Mouse (Mus musculus) G1E (cell line): ENCODE data around the gene Zbtb43. TPM values are rescaled to one million over a fixed set of nuclear protein-coding genes. Genes with fewer than 3 reads are reported as not detected.

ENCODE experiments used
- ATAC-seq: 2 replicates; pipeline ENCODE4 v1.8.0; 2016; ENCODE audit warnings: mild to moderate bottlenecking; ENCODE audit not compliant: insufficient number of reproducible peaks, poor library complexity, low FRiP score, severe bottlenecking; ENCODE audit errors: extremely low read depth
- DNase-seq: peaks from one replicate; pipeline ENCODE4 v3.0.0; 2012; ENCODE audit warnings: low spot score
- H3K27me3 ChIP-seq: 2 replicates; pipeline ENCODE4 v1.6.1; 2012; ENCODE audit warnings: mild to moderate bottlenecking, low read length, inconsistent platforms; ENCODE audit not compliant: insufficient read depth
- H3K36me3 ChIP-seq: replicated peaks from 2 replicates; pipeline ENCODE3; 2012; ENCODE audit warnings: mild to moderate bottlenecking, inconsistent platforms
- H3K4me1 ChIP-seq: 2 replicates; pipeline ENCODE4 v1.6.1; 2012; ENCODE audit warnings: low read depth, low read length, inconsistent platforms, mixed read lengths; ENCODE audit not compliant: insufficient read depth
- H3K4me3 ChIP-seq: 2 replicates; pipeline ENCODE4 v1.5.1; 2012; ENCODE audit warnings: low read depth, mild to moderate bottlenecking, inconsistent platforms, low read length, moderate library complexity, mixed read lengths
- H3K9me3 ChIP-seq: replicated peaks from 2 replicates; pipeline ENCODE4 v1.6.1; 2012; ENCODE audit warnings: inconsistent platforms
- CTCF ChIP-seq: IDR thresholded peaks from 2 replicates; pipeline ENCODE4 v1.5.1; 2012; ENCODE audit warnings: low read depth, low read length, inconsistent platforms, mixed read lengths
- GATA1 ChIP-seq: IDR thresholded peaks from 2 replicates; pipeline ENCODE4 v1.6.1; 2012; ENCODE audit warnings: borderline replicate concordance, low read length, inconsistent platforms, mixed read lengths
- GATA2 ChIP-seq: IDR thresholded peaks from 2 replicates; pipeline ENCODE4 v1.6.1; 2012; ENCODE audit warnings: low read depth, low read length, inconsistent platforms, borderline replicate concordance
- POLR2AphosphoS5 ChIP-seq: IDR thresholded peaks from 2 replicates; pipeline ENCODE4 v1.6.1; 2012; ENCODE audit warnings: low read depth, low read length, inconsistent platforms; ENCODE audit not compliant: insufficient replicate concordance
- TAL1 ChIP-seq: conservative IDR thresholded peaks from 2 replicates; pipeline ENCODE4 v1.6.1; 2012; ENCODE audit warnings: low read depth, low read length, inconsistent platforms, mixed read lengths
- polyA plus RNA-seq: library from polyadenylated mRNA; stranded (reverse); fragments of >175 nt; gene quantifications from 2 replicates; pipeline ENCODE4 v1.2.3, GENCODE M21; 2012
- total RNA-seq, 2 experiments: library from RNA; stranded (forward) in 1 of 2; stranded (reverse) in 1 of 2; fragments of 200-1000 nt in 1 of 2; fragments of >200 nt in 1 of 2; fragmentation: Nextera tagmentation in 1 of 2; gene quantifications; 2 replicates each; pipeline ENCODE4 v1.2.3; 2014 to 2017

The Zbtb43 gene
- total and polyA plus RNA-seq, 3 experiments: 3.6 to 22.6 (median 13.2) TPM

- H3K4me1 ChIP-seq: peaks cover 14% of the 10 kb centered on the region
- H3K36me3 ChIP-seq: peaks cover 94% of the 10 kb centered on the region
- no peak for DNase-seq
These were observed 11.7 kb downstream of the Zbtb43 start for GRCm38 (mm10) chr2:33456696-33457095.

GRCm38 (mm10) chr2:33456242-33456641 lies 12.1 kb downstream of the Zbtb43 start:
- H3K4me1 ChIP-seq: peaks cover 16% of the 10 kb centered on the region
- no peak overlapping the region for H3K4me3 ChIP-seq
- DNase-seq (no peak), ATAC-seq (no peak)
- H3K36me3 ChIP-seq: peaks cover 94% of the 10 kb centered on the region
- no peaks in the 10 kb centered on the region for H3K27me3 ChIP-seq
- TF ChIP-seq POLR2AphosphoS5 (no peak), GATA2 (no peak), GATA1 (no peak), TAL1 (no peak), CTCF (no peak)
- no peaks in the 10 kb centered on the region for H3K9me3 ChIP-seq

More at GRCm38 (mm10) chr2:33456696-33457095, 11.7 kb downstream of the Zbtb43 start:
- Histone ChIP-seq H3K4me3 (no peak overlapping the region), H3K9me3 (no peaks in the 10 kb centered on the region), H3K27me3 (no peaks in the 10 kb centered on the region)
- no peak for ATAC-seq
- TF ChIP-seq TAL1 (no peak), GATA2 (no peak), GATA1 (no peak), POLR2AphosphoS5 (no peak), CTCF (no peak)

DNA sequence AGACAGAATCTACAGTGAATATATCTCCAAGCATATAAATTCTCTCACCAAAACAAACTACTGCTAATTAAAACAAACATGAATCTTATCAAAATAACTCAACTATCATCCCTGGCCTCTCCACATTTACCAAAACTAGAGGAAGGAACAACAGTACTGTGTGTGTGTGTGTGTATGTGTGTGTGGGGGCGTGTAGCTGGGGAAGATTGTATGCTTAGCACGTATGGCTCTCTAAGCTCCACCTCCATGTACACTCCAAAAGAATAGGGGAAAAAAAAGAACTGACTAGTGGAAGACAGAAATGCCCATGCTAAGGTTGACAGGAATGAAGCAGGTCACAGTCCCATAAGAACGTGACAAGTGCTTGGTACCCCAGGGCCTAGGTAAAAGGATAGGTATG lies 13.0 kb downstream of the Zbtb43 start:
- DNase-seq (no peak), ATAC-seq (no peak)
- no peak overlapping the region for H3K4me3 ChIP-seq
- TF ChIP-seq POLR2AphosphoS5 (no peak), GATA1 (no peak), CTCF (no peak), GATA2 (no peak), TAL1 (no peak)
- peaks cover 20% of the 10 kb centered on the region for H3K4me1 ChIP-seq
- H3K27me3 ChIP-seq: no peaks in the 10 kb centered on the region
- H3K36me3 ChIP-seq: peaks cover 94% of the 10 kb centered on the region
- no peaks in the 10 kb centered on the region for H3K9me3 ChIP-seq

GRCm38 (mm10) chr2:33454816-33455215 lies 13.5 kb downstream of the Zbtb43 start:
- DNase-seq: no peak
- Histone ChIP-seq H3K4me1 (peaks cover 20% of the 10 kb centered on the region), H3K27me3 (no peaks in the 10 kb centered on the region), H3K36me3 (peaks cover 93% of the 10 kb centered on the region), H3K9me3 (no peaks in the 10 kb centered on the region), H3K4me3 (no peak overlapping the region)
- ATAC-seq: no peak
- TF ChIP-seq POLR2AphosphoS5 (no peak), CTCF (no peak), TAL1 (no peak)

GRCm38 (mm10) chr2:33453476-33453875 lies 14.9 kb downstream of the Zbtb43 start:
- Histone ChIP-seq H3K36me3 (peaks cover 95% of the 10 kb centered on the region), H3K9me3 (no peaks in the 10 kb centered on the region), H3K4me3 (no peak overlapping the region), H3K27me3 (no peaks in the 10 kb centered on the region), H3K4me1 (peaks cover 20% of the 10 kb centered on the region)
- TF ChIP-seq TAL1 (no peak), CTCF (no peak), GATA2 (no peak), GATA1 (no peak), POLR2AphosphoS5 (no peak)
- ATAC-seq: no peak
- no peak for DNase-seq

- Histone ChIP-seq H3K4me3 (no peak overlapping the region), H3K27me3 (no peaks in the 10 kb centered on the region), H3K9me3 (no peaks in the 10 kb centered on the region), H3K4me1 (peaks cover 20% of the 10 kb centered on the region), H3K36me3 (peaks cover 95% of the 10 kb centered on the region)
- TF ChIP-seq POLR2AphosphoS5: no peak
- no peak for TF ChIP-seq CTCF
- no peak for TF ChIP-seq GATA1
- no peak for TF ChIP-seq TAL1
- TF ChIP-seq GATA2: no peak
- ATAC-seq (no peak), DNase-seq (no peak)
These were observed 15.6 kb downstream of the Zbtb43 start for GRCm38 (mm10) chr2:33452721-33453120.

GRCm38 (mm10) chr2:33452140-33452539 lies 16.2 kb downstream of the Zbtb43 start:
- DNase-seq: peak; percentile 15
- H3K4me1 ChIP-seq: peaks cover 20% of the 10 kb centered on the region
- TF ChIP-seq GATA2 (no peak), CTCF (no peak), TAL1 (no peak), GATA1 (no peak)
- peak; percentile 54 for ATAC-seq
- H3K4me3 ChIP-seq: no peak overlapping the region
- no peaks in the 10 kb centered on the region for H3K27me3 ChIP-seq
- H3K9me3 ChIP-seq: no peaks in the 10 kb centered on the region
- H3K36me3 ChIP-seq: peaks cover 95% of the 10 kb centered on the region
